Mouse (Mus musculus): ENCODE measurements at regions not wholly inside any gene's neighbourhood (a gene's known extent, or its start where the extent isn't known, plus 50 kb on each side); places are given as distances from the start of the nearest gene placed in this dataset. TPM values are rescaled to one million over a fixed set of nuclear protein-coding genes. Genes with fewer than 3 reads are reported as not detected.

GRCm38 (mm10) chrX:12825262-12825661, 63.4 kb upstream of the Med14 start:
- Histone ChIP-seq H3K36me3 (no peaks in the 10 kb centered on the region), H3K9me3 (no peaks in the 10 kb centered on the region), H3K4me1 (no peaks in the 10 kb centered on the region), H3K27me3 (no peaks in the 10 kb centered on the region), H3K4me2 (replicated peaks) (no peak overlapping the region), H3K4me3 (no peak overlapping the region), H3K27ac (replicated peaks) (no peak overlapping the region), H3K9ac (replicated peaks) (no peak overlapping the region)
- 98% methylated on average over 2 of the region's 2 CpGs for WGBS
- ATAC-seq (replicated peaks), result no peak

- H3K36me3 ChIP-seq, result no peaks in the 10 kb centered on the region
- H3K27ac ChIP-seq (replicated peaks), result no peak overlapping the region
- no peak for ATAC-seq (replicated peaks)
- H3K27me3 ChIP-seq, result no peaks in the 10 kb centered on the region
- no peak overlapping the region for H3K4me3 ChIP-seq
- H3K9me3 ChIP-seq, result no peaks in the 10 kb centered on the region
- no peaks in the 10 kb centered on the region for H3K4me1 ChIP-seq
- no peak overlapping the region for H3K4me2 ChIP-seq (replicated peaks)
- WGBS, result 91% methylated on average over 5 of the region's 5 CpGs
- no peak overlapping the region for H3K9ac ChIP-seq (replicated peaks)
Measured at GRCm38 (mm10) chrX:12824497-12824896, 62.6 kb upstream of the Med14 start.

- ATAC-seq (replicated peaks), result no peak
- no peaks in the 10 kb centered on the region for H3K36me3 ChIP-seq
- WGBS, result 50% methylated on average over 10 of the region's 10 CpGs
Measured at GRCm38 (mm10) chrX:12822777-12823176, 60.9 kb upstream of the Med14 start.

GRCm38 (mm10) chrX:12813083-12813660, 51.3 kb upstream of the Med14 start:
- WGBS, result 86% methylated on average over 6 of the region's 6 CpGs
- Histone ChIP-seq H3K9ac (replicated peaks) (no peak overlapping the region), H3K27me3 (no peaks in the 10 kb centered on the region), H3K36me3 (no peaks in the 10 kb centered on the region), H3K4me3 (no peak overlapping the region), H3K9me3 (no peaks in the 10 kb centered on the region), H3K4me2 (replicated peaks) (no peak overlapping the region), H3K27ac (replicated peaks) (no peak overlapping the region), H3K4me1 (no peaks in the 10 kb centered on the region)
- no peak for ATAC-seq (replicated peaks)

More at GRCm38 (mm10) chrX:12822777-12823176, 60.9 kb upstream of the Med14 start:
- Histone ChIP-seq H3K4me1 (no peaks in the 10 kb centered on the region), H3K4me3 (no peak overlapping the region), H3K9me3 (no peaks in the 10 kb centered on the region), H3K9ac (replicated peaks) (no peak overlapping the region), H3K27ac (replicated peaks) (no peak overlapping the region), H3K27me3 (no peaks in the 10 kb centered on the region), H3K4me2 (replicated peaks) (no peak overlapping the region)

Small RNA genes in the stretch of these regions (microRNA-seq; reads per million reads assigned to microRNA genes)
- not detected for gene Gm25063
